Mouse (Mus musculus): Measurements from ENCODE around the gene 9130019O22Rik. TPM values are rescaled to one million over a fixed set of nuclear protein-coding genes. Genes with fewer than 3 reads are reported as not detected.
"Not testable (repeated sequence)": the region's sequence is repeated elsewhere in the genome, so short reads cannot be mapped to it uniquely, and the experiment has no call there.

Gene 9130019O22Rik
- total RNA-seq, 2 experiments from 2014 or later = 3.3 to 3.9 TPM

DNA sequence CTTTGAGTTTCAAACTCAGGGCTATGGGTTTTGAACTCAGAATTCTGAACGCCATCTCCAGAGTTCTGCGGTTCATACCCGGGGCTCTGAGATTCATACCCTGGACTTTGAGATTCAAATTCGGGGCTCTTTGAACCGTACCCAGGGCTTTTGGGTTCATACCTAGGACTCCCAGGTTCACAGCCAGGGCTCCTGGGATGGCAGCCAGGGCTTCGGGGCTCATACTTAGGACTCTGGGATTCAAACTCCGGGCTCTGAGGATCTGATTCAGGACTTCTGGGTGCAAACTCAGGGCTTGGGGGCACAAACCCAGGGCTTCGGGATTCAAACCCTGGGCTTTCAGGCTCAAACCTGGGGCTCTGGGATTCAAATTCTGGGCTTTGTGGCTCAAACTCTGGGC lies 42.6 kb downstream of the 9130019O22Rik start:
- intact Hi-C loops (cut with DNase I) = loop anchor here (5.0 kb wide), 1 partner anchor 37 kb away; no protein-coding TSS in a partner anchor
- DNase-seq (ENCODE audit: low spot score in 2 of 2) = no peak

DNA sequence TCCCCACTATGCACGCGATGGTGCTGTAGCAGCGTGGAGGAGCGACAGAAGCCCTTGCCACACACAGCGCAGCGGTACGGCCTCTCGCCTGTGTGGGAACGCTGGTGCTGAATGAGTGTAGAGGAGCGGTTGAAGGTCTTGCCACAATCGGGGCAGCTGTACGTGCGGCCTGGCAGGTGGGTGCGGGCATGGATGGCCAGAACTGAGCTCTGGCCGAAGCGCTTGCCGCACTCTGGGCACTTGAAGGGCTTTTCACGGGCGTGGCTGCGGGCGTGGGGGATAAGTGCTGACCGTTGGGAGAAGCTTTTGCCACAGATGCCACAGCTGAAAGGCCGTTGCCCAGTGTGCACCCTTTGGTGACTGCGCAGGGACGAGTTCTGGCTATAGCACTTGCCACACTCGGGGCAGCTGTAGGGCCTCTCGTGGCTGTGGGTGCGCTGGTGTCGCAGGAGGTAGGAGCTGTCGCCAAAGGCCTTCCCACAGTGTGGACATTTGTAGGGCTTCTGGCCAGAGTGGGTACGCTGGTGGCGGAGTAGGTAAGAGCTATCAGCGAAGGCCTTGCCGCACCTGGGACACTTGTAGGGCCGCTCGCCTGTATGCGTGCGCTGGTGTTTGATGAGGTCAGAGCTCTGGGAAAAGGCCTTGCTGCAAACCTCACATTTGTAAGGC lies 43.5 kb downstream of the 9130019O22Rik start:
- DNase-seq (ENCODE audit: low spot score in 2 of 2) = no peak
- intact Hi-C loops (cut with DNase I) = loop anchor here (5.0 kb wide), 1 partner anchor 36 kb away; no protein-coding TSS in a partner anchor

DNA sequence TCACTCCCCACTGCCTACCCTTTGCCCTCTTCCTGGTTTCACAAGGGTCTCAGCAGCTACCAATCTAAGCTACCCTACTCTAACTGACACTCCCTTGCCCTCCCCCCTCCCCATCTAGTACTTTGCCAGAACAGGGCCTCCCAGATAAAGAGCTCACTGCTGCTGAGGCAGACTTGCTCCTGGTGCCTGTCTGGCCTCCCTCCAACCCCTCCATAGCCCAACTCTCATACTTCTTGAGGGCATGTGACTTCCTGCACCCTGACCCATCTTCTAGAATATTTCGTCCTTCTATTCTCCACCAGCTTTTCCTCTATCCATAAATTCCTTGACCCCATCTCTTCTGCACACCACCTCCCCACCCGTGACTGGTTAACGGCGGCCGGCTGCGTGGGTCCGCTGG lies 44.1 kb downstream of the 9130019O22Rik start:
- intact Hi-C loops (cut with DNase I) = loop anchor here (5.0 kb wide), 1 partner anchor 36 kb away; no protein-coding TSS in a partner anchor
- no peak for DNase-seq (ENCODE audit: low spot score in 2 of 2)

DNA sequence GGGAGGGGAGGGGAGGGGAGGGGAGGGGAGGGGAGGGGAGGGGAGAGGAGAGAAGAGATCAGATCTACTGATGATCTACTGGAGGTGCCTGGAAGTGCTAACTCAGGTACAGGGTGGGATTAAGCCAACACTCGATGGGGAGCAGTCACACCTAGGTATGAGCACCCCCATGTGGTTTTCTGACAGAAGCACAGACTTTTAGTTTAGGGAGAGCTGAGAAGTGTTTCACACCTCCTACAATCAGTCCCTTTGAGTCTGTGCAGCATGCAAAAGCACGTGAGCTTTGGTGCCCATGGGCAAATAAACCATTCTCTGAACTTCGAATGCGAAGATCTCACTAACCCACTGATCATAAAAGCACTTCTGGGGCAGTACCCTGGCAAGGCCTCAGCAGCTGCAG lies 44.6 kb downstream of the 9130019O22Rik start:
- no peak for DNase-seq (ENCODE audit: low spot score in 2 of 2)
- intact Hi-C loops (cut with DNase I) = loop anchor here (5.0 kb wide), 1 partner anchor 35 kb away; no protein-coding TSS in a partner anchor

DNA sequence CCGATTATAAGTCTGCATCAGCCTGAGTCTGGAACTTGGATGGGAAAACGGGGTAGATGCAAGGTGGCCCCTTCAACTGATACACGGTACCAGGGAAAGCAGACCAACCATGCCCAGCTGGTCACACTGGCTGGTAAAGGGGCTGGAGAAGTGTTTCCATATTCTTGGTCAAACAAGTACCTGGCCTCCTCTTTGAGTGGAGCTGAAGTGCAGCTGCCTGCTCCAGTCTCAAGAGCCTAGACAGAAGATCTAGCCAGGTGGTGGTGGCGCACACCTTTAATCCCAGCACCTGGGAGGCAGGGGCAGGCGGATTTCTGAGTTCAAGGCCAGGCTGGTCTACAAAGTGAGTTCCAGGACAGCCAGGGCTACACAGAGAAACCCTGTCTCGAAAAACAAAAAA lies 45.1 kb downstream of the 9130019O22Rik start:
- not testable (repeated sequence) for DNase-seq (ENCODE audit: low spot score in 2 of 2)
- intact Hi-C loops (cut with DNase I) = loop anchor here (5.0 kb wide), 1 partner anchor 35 kb away; no protein-coding TSS in a partner anchor

DNA sequence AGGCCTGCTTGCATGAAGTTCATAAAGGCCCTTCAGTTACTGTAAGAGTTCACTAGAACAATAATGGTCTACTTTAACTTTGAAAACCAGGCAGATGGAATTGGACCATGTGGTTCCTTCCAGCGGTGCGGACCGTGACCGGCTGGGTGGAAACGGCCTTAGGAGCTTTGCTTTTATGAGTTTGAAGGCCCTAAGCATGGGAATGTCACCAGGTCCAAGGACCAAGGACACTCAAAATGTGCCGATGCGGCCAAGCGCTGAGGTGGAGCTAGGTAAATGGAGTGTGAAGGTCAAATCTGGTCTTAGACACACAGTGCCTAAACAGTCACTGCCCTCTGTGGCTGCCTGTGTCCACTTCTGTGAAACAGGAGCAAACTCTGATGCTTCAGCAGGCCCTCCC lies 45.6 kb downstream of the 9130019O22Rik start:
- intact Hi-C loops (cut with DNase I) = loop anchor here (5.0 kb wide), 1 partner anchor 34 kb away; no protein-coding TSS in a partner anchor

DNA sequence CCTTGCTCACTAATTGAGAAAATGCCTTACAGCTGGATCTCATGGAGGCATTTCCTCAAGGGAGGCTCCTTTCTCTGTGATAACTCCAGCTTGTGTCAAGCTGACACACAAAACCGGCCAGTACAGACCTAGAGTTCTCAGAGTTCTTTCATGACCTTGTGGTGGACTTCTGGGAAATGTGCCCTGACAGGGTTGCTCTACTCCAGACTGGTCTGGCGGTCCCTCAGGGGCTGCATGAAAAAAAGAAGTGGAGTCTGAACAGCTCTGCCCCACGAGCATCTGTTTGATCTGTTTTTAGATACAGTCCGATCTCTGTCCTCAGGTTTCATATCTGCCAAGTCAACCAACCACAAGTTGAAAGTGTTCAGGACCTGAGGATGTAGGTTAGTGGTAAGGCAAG lies 49.3 kb downstream of the 9130019O22Rik start:
- DNase-seq (ENCODE audit: low spot score in 2 of 2) = no peak
- intact Hi-C loops (cut with DNase I) = no loop called here

More for the DNA sequence above, 45.6 kb downstream of the 9130019O22Rik start:
- DNase-seq (ENCODE audit: low spot score in 2 of 2) = no peak

DNA sequence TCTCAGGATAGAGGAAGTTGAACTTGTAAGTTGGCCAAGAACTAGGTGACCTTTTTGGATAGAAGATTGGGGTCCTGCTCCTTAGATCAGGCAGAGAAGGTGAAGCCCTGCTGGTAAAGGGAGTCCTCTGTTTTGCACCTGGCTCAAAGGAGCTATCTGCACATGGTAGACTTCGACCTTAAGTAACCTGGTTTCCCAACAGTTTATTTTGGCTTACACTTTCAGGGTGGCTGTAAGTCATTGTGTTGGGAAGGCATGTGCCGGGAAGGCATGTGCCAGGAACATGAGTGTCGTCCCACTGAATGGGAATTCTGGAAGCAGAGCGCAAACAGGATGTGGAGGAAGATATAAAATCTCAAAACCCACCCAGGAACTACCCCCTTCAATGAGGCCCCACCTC lies 51.4 kb downstream of the 9130019O22Rik start:
- DNase-seq (ENCODE audit: low spot score in 2 of 2) = no peak
- intact Hi-C loops (cut with DNase I) = no loop called here

DNA sequence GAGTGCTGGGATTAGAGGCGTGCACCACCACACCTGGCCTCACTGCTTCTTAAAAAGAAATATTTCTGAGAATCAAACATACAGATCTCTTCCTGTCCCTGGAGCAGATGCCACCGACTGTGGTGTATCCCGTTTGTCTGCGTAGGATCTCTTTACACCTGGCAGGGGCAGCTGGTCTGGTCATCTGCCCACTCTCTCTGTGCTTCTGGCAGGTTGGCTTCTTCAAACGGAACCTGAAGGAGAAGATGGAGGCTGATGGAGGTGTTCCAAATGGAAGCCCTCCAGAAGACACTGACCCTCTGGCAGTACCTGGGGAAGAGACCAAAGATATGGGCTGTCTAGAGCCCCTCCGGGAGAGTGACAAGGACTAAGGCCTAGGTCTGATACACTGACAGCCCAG lies 53.7 kb downstream of the 9130019O22Rik start:
- intact Hi-C loops (cut with DNase I) = no loop called here

More for the DNA sequence above, 53.7 kb downstream of the 9130019O22Rik start:
- no peak for DNase-seq (ENCODE audit: low spot score in 2 of 2)

Other genes starting within 250 kb of the 9130019O22Rik start
- gene Spn, start 249.3 kb downstream of the 9130019O22Rik start, total RNA-seq (2021) = under 1 TPM; 0.12 to 0.25 TPM
- gene Cd2bp2, start 191.1 kb downstream of the 9130019O22Rik start, total RNA-seq (2021) = 10 to 100 TPM; 81.4 to 89.5 TPM
- gene Tbc1d10b, start 178.7 kb downstream of the 9130019O22Rik start, total RNA-seq (2021) = 100 to 1,000 TPM in 1 of 2 experiments, 10 to 100 TPM in 1; 90.8 to 101 TPM
- gene Mylpf, start 178.3 kb downstream of the 9130019O22Rik start, total RNA-seq (2021) = 1 to 10 TPM; 1.7 to 3.9 TPM
- 10 to 100 TPM; 18.6 to 19.4 TPM for gene Zfp553, start 154.1 kb downstream of the 9130019O22Rik start, total RNA-seq (2021)
- 1 to 10 TPM; 3.2 to 5.6 TPM for gene Sept1, start 154.0 kb downstream of the 9130019O22Rik start, total RNA-seq (2021)
- 10 to 100 TPM; 61.0 to 61.4 TPM for gene Zfp771, start 142.9 kb downstream of the 9130019O22Rik start, total RNA-seq (2021)
- 10 to 100 TPM; 21.8 to 30.7 TPM for gene Dctpp1, start 126.5 kb downstream of the 9130019O22Rik start, total RNA-seq (2021)
- 10 to 100 TPM; 38.4 to 43.1 TPM for gene Sephs2, start 113.1 kb downstream of the 9130019O22Rik start, total RNA-seq (2021)
- under 1 TPM; 0.48 to 0.76 TPM for gene Itgal, start 90.9 kb downstream of the 9130019O22Rik start, total RNA-seq (2021)
- gene Zfp768, start 41.6 kb downstream of the 9130019O22Rik start, total RNA-seq (2021) = 10 to 100 TPM; 14.4 to 15.0 TPM
- gene Zfp747, start 11.1 kb downstream of the 9130019O22Rik start, total RNA-seq (2021) = 1 to 10 TPM; 5.7 to 7.2 TPM
- gene E430018J23Rik, start 6.5 kb upstream of the 9130019O22Rik start, total RNA-seq (2021) = 1 to 10 TPM; 7.7 to 8.2 TPM
- gene Zfp764, start 19.7 kb upstream of the 9130019O22Rik start, total RNA-seq (2021) = 1 to 10 TPM; 5.4 to 5.6 TPM
- gene Zfp688, start 34.9 kb upstream of the 9130019O22Rik start, total RNA-seq (2021) = 10 to 100 TPM; 13.7 to 18.6 TPM
- 1 to 10 TPM; 5.8 to 7.9 TPM for gene Zfp689, start 62.0 kb upstream of the 9130019O22Rik start, total RNA-seq (2021)
- gene Prr14, start 72.4 kb upstream of the 9130019O22Rik start, total RNA-seq (2021) = 10 to 100 TPM; 25.7 to 30.2 TPM
- 10 to 100 TPM; 48.7 to 61.4 TPM for gene Fbrs, start 92.0 kb upstream of the 9130019O22Rik start, total RNA-seq (2021)
- gene Srcap, start 124.8 kb upstream of the 9130019O22Rik start, total RNA-seq (2021) = 100 to 1,000 TPM in 1 of 2 experiments, 10 to 100 TPM in 1; 99.0 to 131 TPM
- 10 to 100 TPM in 1 of 2 experiments, 1 to 10 TPM in 1; 7.6 to 15.0 TPM for gene Gm42715, start 132.4 kb upstream of the 9130019O22Rik start, total RNA-seq (2021)
- 1 to 10 TPM in 1 of 2 experiments, not detected in 1; 3.4 TPM for gene Tmem265, start 174.2 kb upstream of the 9130019O22Rik start, total RNA-seq (2021)
- gene Phkg2, start 186.2 kb upstream of the 9130019O22Rik start, total RNA-seq (2021) = 10 to 100 TPM; 69.2 to 81.4 TPM
- gene Ccdc189, start 201.4 kb upstream of the 9130019O22Rik start, total RNA-seq (2021) = 1 to 10 TPM; 9.3 to 9.7 TPM
- gene Rnf40, start 201.6 kb upstream of the 9130019O22Rik start, total RNA-seq (2021) = 10 to 100 TPM; 63.1 to 81.0 TPM
- 10 to 100 TPM; 22.1 to 24.7 TPM for gene Zfp629, start 228.6 kb upstream of the 9130019O22Rik start, total RNA-seq (2021)